Mouse (Mus musculus) liver, embryonic 16.5 days (tissue): ENCODE data around the gene Hao1. TPM values are rescaled to one million over a fixed set of nuclear protein-coding genes. Genes with fewer than 3 reads are reported as not detected.

Source experiments
- polyA plus RNA-seq: library from polyadenylated mRNA; unstranded; fragments of >200 nt; fragmentation: Nextera tagmentation; extraction: Ambion mirVana; gene quantifications from 2 replicates; pipeline ENCODE4 v1.2.1, GENCODE M21; 2015

Hao1 gene
- polyA plus RNA-seq, 1 experiment from 2014 or later = 16.1 TPM

Other genes with a start within 250 kb of the Hao1 start
- gene Tmx4, start 89.8 kb upstream of the Hao1 start, polyA plus RNA-seq = 10.4 and 12.0 TPM in 2 replicates
- gene Plcb1, start 231.7 kb upstream of the Hao1 start, polyA plus RNA-seq = 3.9 and 4.6 TPM in 2 replicates